Mouse (Mus musculus) CD4-positive, CD25-positive, alpha-beta regulatory T cell, adult 2 months (primary cell): ENCODE results near the gene Aunip.

Experiments
- DNase-seq: peaks from one replicate; pipeline ENCODE4 v3.0.0-alpha.2; 2012; ENCODE audit warnings: low read depth, low spot score

The Aunip gene

DNA sequence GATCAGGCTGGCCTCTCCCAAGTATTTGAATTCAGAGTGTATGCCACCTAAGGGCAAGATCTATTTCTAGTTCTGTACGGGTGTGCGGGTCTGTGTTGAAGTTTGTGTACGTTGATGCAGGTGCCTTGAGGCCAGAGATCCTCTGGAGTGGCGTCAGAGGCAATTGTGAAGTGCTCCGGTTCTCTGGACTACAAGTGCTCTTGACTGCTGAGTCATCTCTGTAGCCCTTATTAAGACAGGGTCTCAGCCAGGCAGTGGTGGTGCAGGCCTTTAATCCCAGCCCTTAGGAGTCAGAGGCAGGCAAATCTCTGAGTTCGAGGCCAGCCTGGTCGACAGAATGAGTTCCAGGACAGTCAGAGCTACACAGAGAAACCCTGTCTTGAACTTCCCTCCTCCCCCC, 4.8 kb downstream of the Aunip start:
- no peak for DNase-seq

DNA sequence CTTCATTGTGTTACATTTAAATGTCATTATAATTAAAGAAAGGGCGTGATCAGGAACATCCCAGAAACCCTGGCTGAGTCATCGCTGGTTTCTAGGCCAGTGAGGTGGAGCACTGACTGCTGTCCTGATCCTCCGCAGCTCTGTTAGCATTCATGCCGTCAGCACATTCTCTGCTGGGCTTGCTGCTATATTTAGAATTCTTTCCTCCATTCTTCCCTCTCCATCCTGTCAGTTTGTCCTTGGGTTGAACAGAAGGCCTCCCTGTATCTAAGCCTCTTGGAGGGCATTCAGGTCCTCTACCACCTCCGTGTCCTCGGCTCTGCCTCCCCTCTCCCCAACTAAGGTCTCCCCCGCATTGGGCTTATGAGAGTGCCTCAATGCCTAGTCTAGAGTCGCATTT, 6.2 kb downstream of the Aunip start:
- no peak for DNase-seq

DNA sequence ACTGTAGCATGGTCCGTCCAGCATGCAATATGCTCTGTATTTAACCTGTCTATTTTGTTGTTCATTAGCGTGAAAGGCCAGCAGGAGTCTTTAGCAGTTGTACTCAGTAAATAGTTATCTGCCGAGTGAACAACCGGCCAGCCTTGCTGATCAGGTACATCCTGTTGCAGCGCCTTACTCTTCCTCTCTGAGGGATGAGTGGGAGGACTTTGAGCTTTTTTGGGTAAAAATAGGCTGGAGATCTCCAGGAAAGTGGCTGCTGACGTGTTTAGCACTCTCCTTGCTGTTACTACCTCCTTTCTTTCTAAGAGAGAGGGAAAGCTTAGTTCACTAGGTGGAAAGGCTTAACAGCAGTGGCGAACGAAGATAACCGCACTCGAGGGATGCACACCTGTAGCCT, 6.9 kb downstream of the Aunip start:
- DNase-seq = no peak

DNA sequence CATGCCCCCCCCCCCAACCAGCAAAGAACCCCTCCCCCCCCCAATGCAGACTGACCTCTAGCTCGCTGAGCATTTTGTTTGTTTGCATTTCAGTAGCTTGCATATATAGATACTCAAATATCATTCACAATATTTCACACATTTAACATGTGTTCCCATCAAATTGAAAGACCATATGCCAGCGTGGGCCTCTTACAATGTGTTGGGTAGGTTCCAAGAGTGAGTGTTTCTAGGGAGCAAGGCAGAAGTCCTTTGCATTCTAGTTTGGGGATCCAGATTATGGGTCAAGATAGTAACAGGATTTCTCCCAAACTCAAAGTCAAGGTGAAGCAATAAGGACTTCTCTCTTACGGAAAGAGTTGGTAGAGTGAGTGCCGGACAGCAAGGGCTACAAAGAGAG, 7.7 kb downstream of the Aunip start:
- no peak for DNase-seq

DNA sequence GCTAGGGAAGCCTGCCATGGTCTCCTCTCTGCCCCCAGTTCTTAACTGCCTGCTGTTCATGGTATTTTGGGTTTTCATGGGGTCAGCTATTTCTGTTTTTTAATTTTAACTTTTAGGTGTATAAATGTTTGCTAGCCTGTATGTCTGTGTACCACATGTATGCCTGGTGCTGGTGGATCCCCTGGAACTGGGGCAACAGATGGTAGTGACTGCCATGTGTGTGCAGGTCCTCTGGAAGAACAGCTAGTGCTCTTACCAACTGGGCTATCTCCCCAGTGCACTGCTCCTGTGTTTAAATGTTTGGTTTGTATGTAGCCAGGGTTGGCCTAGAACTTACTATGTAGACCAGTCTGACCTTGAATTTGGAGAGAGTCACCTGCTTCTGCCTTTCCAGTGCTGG, 8.5 kb downstream of the Aunip start:
- DNase-seq = no peak

DNA sequence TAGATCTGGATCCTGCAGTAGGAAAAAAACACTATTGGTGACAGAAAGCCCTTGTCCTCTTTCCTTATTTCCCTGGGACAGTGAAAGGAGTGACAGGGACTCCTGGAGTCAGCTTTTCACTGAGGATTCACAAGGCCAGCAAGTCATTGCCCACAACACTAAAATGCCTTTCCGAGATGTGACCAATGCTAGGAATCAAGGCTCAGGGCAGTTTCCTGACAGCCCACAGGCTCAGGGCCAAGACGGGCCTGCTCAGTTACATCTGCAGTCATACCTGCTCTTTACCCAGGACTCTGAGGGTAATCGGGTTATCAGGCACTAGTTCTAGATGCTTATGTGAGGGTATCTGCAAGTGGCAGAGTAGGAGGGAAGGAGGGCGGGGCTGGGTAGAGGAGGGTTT, 12.6 kb downstream of the Aunip start:
- no peak for DNase-seq

DNA sequence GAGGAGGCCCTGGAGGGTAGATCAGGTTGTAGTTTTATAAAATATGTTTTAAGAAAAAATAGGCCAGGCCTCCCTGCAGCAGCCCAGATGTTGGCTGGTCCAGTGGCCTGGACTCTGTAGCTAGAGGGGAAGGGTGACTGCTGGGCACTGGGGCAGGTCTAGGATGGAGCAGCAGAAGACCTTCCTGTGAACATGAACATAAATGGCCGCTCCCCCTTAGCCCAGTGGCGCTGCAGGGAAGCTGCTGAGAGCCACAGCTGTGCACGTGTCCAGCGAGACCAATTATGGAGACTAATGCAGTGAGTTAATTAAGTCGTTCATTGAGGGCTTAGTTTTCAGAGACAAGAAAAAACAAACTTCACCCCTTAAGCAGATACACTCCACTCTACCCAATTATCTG, 15.0 kb downstream of the Aunip start:
- no peak for DNase-seq

DNA sequence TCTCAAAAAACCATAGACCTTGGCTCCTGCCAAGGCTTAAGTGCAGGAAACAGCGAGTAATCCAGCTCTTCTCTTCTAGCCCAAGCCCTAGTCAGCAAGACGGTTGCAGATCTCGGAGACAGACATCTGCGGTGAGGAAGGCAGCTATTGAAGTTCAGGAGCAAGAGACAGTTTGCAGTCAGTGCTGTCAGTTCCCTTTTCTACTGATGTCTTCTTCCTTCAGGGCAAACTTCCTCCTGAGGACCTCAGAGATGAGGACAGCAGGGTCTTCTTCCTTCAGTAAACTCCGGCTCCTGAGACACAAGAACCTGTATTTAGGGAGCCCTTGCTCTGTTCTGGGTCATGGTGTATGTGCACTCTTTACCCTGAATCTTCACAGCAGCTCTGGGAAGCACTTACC, 15.4 kb downstream of the Aunip start:
- DNase-seq = no peak

DNA sequence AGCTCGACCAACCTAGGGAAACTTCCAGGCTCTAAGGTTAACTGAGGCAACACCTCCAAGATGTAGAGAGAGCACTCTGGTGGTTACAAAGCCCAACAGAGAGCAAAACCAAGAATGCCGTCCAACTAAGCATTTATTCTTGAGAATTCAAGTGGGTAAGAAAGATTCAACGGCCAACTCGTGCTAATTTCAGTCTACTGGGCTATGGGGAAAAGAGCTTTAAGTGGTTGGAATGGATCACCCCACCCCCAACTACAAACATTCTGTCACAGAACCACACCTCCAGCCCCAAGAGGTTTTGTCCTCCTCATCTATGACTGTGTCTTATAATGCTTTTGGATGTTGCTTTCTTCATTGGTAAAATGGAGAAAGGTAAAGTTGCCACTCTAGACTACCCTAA, 22.1 kb downstream of the Aunip start:
- DNase-seq = no peak

DNA sequence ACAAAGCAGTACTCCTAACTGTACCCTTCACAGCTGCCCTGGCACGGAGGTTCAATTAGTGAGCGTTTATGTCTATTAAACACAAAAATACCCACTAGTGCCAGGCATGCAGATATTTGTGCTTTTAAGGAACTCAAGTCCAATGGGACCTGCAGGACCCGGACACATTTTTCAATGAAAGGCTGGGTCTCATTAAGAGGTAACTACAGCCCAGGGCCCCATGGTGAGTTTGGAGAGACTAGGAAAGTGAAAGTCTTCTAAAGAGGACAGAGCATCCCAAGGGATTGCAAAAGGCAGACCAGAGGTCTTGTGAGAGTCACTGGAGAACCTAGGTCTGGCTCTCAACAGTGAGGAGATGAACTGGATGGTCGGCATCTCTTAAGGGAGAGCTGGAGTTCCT, 22.6 kb downstream of the Aunip start:
- no peak for DNase-seq

DNA sequence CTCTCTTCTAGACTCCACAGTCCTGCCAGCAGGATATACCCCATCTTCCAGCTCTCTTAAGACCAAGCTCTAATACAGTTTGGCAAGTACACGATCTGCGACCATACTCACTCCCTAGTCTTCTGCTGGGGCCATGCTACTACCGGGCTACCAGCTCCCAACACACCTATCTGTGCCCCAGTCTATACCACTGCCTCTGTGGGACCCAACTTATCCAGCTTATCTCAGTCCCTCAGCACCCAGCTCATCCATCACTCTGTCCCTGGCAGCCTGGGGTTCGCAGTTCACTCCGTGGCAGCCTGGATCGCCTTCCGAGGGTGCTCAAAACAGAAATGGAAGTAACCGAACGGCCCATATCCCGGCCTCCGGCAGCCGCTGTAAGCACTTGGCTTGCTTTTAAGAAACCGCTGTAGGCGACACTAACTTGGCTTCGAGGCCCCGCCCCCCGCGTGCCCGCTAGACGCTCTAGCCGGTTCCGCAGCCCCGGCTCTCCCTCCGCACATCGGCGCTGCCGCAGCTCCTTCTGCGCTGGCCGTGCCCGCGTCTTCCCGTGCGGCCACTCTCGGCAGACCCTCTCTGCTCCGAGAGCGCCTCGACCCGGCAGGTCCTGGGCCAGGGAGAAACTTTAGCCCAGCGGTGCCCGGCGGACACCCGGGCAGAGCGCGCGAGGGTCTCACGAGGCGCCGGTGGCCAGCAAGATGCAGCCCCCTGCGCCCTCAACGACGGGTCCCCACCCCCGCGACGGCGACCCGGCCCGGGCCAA, 23.5 kb downstream of the Aunip start:
- peak; percentile 87 for DNase-seq

DNA sequence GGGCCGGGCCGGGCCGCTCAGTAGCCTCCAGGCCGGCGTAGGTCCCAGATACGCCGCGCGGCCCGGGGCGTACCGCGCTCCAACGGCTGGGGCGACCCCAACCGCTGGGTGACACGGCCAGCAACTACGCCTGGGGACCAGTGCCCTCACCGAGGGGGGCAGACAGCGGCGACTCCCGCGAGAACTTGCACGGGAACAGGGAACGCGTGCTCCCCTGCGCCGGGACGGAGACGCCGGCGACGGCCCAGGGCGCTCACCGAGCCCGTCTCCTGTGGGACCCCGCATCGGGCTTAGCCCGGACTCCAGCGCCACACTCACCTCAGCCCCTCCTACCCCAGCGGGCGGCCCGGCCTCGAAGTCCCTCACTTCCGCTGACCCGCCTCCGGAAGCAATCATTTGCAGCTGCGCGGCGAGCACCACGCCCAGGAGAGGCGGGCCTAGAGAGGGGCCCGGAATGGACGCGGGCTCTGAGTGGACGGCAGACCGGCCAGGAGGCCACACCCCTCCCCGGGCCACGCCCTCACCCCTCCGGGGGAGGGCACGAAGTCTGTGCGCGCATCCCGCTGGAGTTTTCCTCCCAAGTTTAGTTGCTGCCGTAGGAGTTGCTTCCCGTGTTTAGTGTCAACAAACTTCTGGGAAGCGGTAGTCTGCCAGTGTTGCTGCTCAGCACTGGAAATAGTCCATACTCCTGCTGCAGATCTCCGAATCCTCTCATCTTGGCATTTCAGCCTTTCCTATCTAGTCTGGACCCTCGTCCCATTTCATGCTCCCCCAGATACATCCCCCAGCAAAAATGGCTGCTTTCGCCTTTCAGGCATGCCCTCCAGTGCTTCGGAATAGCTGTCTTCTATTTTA, 24.4 kb downstream of the Aunip start, which contains the start of gene Mtfr1l:
TSS of gene Mtfr1l (minus strand) at position 456 of the 855 bp plus-strand sequence.
- peak; percentile 97 for DNase-seq

DNA sequence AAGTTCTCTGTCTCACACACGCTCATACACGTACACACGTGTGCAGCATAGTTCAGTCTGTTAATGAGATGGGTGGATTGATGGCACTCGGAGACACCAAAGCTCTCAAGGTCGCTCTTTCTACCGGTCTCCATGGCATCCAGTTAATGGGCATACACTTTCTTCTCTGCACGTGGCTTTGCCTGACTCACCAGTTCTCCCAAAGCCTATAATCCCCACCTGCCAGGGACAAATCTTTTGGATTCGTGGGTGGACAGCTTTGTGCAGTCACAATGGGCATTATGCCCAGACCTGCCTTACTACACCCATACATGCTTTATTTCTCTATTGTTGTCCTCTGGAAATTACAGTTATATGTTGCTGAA, 25.0 kb downstream of the Aunip start:
- DNase-seq = no peak

DNA sequence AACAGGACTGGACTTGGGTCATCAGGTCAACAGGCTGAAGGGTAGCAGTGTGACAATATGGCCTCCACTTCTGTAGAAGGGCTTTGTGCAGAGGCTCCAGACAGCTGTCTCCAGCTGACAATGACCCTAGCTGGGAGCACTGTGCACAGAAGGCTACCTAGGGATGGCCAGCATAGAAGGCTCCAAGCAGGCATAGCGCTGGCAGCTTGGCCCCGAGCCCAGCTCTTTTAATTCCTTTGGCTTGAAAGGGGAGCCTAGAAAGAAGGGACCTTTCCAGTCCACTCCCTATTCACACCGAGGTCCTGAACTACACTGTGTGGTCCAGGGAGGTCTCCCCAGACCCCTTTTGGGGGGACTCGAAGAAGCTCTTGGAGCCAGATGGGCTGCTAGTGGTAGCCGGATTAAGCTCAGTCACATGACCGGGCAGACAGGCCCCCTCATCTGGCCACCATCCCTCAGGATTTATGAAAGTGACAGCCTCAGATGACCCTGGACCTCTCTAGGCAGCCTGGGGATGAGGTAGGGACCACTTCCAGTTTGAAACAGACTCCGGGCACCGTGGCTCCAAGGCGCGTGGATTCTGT, 28.3 kb downstream of the Aunip start:
- no peak for DNase-seq

DNA sequence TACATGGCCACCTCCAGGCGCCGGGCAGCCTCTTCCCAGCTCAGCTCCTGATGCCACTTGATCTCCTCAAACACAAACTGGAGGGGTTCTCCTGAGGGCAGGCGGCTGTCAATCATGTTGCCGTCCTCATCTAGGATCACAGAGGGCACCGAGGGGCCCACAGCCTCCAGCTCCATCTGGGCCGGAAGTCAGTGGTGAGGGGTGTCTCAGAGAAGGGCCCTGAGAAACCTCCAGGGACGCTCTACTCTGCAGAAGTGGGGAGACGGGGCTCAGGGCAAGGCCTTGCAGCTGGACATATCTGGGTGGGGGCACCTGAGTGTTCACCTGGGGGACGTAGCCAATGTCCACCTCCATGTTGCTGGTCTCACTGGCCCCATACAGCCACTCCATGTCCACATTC, 31.9 kb downstream of the Aunip start:
- DNase-seq = no peak

DNA sequence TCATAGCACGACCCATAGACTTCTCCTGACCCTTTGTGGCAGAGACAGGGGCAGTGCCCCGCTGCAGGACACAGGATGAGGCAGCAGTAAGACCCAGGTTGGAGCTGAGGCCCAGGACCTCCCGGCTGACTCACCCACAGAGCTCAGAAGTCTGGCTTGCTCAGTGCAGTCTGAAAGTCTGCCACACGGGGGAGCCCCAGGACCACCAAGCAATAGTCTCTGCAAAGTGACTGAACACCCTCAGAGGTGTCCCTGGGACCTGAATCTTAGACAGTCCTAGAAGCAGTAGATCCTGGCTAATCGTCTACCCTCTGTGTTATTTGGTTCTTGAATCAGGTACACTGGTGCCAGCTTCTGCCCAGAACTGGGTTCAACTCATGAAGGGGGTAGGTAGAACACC, 32.5 kb downstream of the Aunip start:
- DNase-seq = peak; percentile 94

DNA sequence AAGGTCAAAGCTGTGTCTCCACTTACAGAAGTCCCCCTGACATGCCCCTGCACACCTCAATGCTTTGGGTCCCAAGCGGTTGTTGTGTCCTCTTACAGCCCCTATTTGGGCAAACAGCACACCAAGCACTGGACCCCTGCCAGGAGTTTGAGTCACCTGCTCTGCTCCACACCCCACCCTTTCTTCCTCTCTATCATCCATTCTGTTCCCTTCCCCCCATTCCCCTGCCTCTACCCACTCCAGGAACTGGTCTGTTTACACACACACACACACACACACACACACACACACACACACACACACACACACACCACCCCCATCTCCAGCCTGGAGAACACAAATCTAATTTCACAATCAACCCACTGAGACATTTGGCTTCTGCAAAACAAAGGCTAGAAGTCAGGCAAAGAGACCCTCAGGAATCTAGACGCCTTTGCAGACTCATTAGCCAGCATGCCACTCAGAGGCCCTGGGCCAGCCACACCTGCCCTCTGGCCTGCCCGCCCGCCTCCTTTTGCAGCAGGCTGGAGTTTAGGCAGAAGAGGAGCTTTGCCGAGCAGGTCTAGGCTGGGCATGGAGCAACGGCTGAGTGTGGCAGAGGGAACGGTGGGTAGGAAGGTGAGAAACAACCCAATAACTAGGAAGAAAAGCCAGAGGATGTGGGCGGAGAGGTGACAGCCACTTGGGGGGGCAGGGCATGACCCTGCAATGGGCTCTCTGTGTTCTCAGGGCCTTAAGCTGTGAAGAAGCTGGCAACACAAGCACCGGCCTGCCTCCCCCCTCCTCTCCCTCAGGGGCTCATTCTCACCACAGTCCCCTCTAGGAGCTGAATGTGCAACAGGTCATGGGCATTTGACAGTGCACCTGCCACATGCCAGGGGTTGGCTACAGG, 36.3 kb downstream of the Aunip start:
- no peak for DNase-seq

DNA sequence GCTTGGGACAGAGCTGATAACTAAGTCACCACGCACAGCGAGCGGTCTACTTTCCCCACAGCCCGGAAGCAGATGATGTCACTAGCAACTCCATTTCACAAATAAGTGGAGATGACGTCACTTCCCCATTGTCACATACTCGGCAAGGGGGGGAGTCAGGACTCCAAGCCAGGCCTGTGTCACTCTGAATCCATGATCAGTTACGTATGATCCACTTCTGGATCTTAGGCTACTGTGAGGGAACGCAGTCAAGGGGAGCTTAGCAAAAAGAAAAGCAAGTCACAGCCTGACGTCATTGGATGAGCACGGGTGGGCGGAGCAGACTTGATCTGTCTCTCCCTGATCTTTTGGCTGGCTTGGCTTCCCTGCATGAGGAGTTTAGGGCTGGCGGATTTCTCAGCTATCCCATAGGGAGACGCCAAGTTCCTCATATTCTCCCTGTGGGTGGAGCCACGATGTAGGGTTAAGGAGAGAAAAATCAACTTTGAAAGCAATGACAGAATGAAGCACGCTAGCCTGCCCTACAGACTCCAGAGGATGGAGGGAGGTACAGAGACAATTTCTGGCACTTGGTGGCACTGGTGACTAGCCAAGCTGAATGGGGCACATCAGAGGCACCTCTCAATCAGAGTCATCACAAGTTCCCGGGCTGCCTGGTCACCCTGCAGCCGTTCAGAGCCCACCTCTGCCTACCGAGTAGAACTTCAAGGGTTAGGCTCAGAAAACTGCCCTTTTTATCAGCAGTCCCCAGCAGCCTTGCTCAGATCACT, 37.6 kb downstream of the Aunip start:
- peak; percentile 43 for DNase-seq

DNA sequence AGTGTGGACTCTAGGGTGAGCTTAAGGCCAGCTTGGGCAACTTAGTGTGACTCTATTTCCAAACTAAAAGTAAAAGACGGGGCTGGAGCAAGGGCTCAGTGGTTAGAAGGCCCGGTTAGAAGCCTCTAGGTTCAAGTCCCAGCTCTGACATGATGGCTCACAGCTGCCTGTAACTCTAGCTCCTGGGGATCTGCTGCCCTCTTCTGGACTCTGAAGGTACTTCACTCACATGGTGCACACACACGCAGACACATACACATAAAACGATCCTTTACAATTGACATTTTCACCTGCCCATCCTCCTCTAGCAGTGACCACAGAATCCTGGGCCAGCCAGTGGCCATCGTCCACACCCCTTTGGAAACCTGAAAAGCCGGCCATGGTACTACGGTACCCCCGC, 39.1 kb downstream of the Aunip start:
- DNase-seq = no peak

DNA sequence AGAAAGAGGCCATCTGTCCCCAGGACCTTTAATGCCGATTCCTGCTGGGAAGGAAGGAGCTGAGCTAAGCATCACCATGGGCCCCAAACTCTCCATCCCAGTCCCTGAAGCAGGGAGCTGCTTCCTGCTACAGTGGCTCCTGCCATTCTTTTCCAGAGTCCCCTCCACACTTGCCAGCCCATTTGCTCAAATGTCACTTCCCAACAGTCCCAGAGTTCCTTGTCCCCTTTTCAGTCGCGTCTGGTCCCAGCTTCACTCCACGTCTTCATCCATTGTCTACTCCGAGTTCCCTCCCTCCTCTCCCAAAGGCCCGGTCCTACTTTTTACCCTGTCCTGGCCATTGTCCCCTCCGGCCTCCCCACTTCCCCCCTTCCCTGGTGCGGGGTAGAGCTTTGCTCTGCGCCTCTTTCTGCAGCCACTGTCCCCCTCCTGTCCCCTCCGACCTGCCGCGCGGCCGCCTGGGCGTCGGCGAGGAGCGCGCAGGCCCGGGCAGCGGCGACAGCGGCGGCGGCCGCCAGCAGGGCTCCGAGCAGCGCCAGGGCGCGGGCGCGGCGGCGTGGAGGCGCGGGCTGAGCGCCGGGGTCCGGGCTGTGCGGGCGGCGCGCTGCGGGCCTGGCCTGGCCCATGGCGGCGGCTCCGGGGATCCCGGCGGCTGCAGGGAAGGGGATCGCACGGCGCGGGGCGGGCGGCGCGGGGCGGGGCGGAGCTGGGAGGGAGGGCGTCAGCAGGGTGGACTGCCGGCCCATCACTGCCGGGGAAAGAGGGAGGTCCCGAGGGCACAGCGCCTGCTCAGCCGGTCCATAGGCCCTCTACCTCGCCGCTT, 40.9 kb downstream of the Aunip start, which contains the start of gene Selenon:
TSS of gene Selenon (minus strand) at position 673 of the 823 bp plus-strand sequence.
- DNase-seq = peak; percentile 23
